Mouse (Mus musculus) neural tube, embryonic 12.5 days (tissue): ENCODE measurements at regions not wholly inside any gene's neighbourhood (a gene's known extent, or its start where the extent isn't known, plus 50 kb on each side); places are given as distances from the start of the nearest gene placed in this dataset.

Source experiments
- ATAC-seq: fragments of 200-750 bp; cut with Nextera tagmentation; 2 replicates; pipeline ENCODE4 v1.8.0; 2017; ENCODE audit warnings: low read depth, mild to moderate bottlenecking, moderate TSS enrichment, moderate library complexity; ENCODE audit not compliant: low FRiP score
- H3K27ac ChIP-seq: fragments of 300-500 bp; sonication (generic); 2 replicates; pipeline ENCODE4 v1.5.1; 2016
- H3K27me3 ChIP-seq: fragments of 300-500 bp; sonication (generic); replicated peaks from 2 replicates; pipeline ENCODE4 v1.6.1; 2016; ENCODE audit warnings: mild to moderate bottlenecking
- H3K36me3 ChIP-seq: fragments of 300-500 bp; sonication (generic); 2 replicates; pipeline ENCODE4 v1.6.1; 2016; ENCODE audit warnings: mild to moderate bottlenecking
- H3K4me1 ChIP-seq: fragments of 300-500 bp; sonication (generic); 2 replicates; pipeline ENCODE4 v1.6.1; 2016
- H3K4me2 ChIP-seq: fragments of 300-500 bp; sonication (generic); replicated peaks from 2 replicates; pipeline ENCODE4 v1.6.1; 2016; ENCODE audit warnings: mild to moderate bottlenecking
- H3K4me3 ChIP-seq: fragments of 300-500 bp; sonication (generic); 2 replicates; pipeline ENCODE4 v1.5.1; 2016
- H3K9ac ChIP-seq: fragments of 300-500 bp; sonication (generic); 2 replicates; pipeline ENCODE4 v1.6.1; 2016; ENCODE audit warnings: mild to moderate bottlenecking
- H3K9me3 ChIP-seq: fragments of 300-500 bp; sonication (generic); 2 replicates; pipeline ENCODE4 v1.6.1; 2016; ENCODE audit warnings: mild to moderate bottlenecking
- whole genome bisulfite sequencing: fragments of 180-500 bp; shearing (Covaris S2); methylation state at CpG from one replicate; pipeline ENCODE4 v1.1.7; 2016; 5-methylcytosine and 5-hydroxymethylcytosine counted together

DNA sequence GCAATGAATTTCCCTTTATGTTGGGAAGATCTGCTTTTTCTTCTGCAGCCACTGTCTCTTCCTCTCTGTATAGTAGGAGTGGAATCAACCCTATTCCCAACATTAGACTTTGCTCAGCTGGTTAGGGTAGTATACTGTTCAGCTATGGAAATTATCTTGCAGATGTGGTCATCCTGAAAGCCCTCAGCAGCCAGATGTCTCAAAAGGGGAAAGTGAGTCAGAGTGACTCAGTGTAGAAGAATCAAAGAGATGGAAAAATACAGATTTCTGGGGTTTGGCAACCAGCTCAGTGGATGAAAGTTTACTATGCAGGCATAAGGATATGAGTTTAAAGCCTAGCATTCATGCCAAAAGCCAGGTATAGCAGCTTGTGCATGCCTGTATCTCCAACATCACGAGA, 300.9 kb upstream of the Nmur2 start:
- no peak for ATAC-seq
- no peaks in the 10 kb centered on the region for H3K27me3 ChIP-seq
- no peak overlapping the region for H3K9ac ChIP-seq
- 80% methylated on average over 1 of the region's 1 CpGs for WGBS
- no peaks in the 10 kb centered on the region for H3K36me3 ChIP-seq
- no peak overlapping the region for H3K4me3 ChIP-seq
- no peak overlapping the region for H3K4me2 ChIP-seq
- H3K9me3 ChIP-seq: no peaks in the 10 kb centered on the region
- H3K27ac ChIP-seq: no peak overlapping the region
- no peaks in the 10 kb centered on the region for H3K4me1 ChIP-seq

- no peak overlapping the region for H3K9ac ChIP-seq
- no peaks in the 10 kb centered on the region for H3K4me1 ChIP-seq
- H3K4me3 ChIP-seq: no peak overlapping the region
- ATAC-seq: no peak
- H3K27ac ChIP-seq: no peak overlapping the region
- H3K27me3 ChIP-seq: no peaks in the 10 kb centered on the region
- no peaks in the 10 kb centered on the region for H3K9me3 ChIP-seq
- no peaks in the 10 kb centered on the region for H3K36me3 ChIP-seq
- 64% methylated on average over 2 of the region's 2 CpGs for whole genome bisulfite sequencing
- H3K4me2 ChIP-seq: no peak overlapping the region
Measured at GRCm38 (mm10) chr11:56341040-56341439, 300.2 kb upstream of the Nmur2 start.

- H3K9me3 ChIP-seq: no peaks in the 10 kb centered on the region
- H3K4me3 ChIP-seq: no peak overlapping the region
- H3K36me3 ChIP-seq: no peaks in the 10 kb centered on the region
- no peaks in the 10 kb centered on the region for H3K27me3 ChIP-seq
- WGBS: 87% methylated on average over 2 of the region's 2 CpGs
- H3K9ac ChIP-seq: no peak overlapping the region
- no peak overlapping the region for H3K27ac ChIP-seq
- no peak for ATAC-seq
- H3K4me1 ChIP-seq: no peaks in the 10 kb centered on the region
- no peak overlapping the region for H3K4me2 ChIP-seq
Measured at GRCm38 (mm10) chr11:56338511-56338910, 297.7 kb upstream of the Nmur2 start.

GRCm38 (mm10) chr11:56335937-56336336, 295.1 kb upstream of the Nmur2 start:
- H3K27me3 ChIP-seq: no peaks in the 10 kb centered on the region
- no peak overlapping the region for H3K4me2 ChIP-seq
- no peaks in the 10 kb centered on the region for H3K9me3 ChIP-seq
- no peaks in the 10 kb centered on the region for H3K36me3 ChIP-seq
- no peak overlapping the region for H3K27ac ChIP-seq
- no peak overlapping the region for H3K4me3 ChIP-seq
- no peak for ATAC-seq
- H3K9ac ChIP-seq: no peak overlapping the region
- H3K4me1 ChIP-seq: no peaks in the 10 kb centered on the region

DNA sequence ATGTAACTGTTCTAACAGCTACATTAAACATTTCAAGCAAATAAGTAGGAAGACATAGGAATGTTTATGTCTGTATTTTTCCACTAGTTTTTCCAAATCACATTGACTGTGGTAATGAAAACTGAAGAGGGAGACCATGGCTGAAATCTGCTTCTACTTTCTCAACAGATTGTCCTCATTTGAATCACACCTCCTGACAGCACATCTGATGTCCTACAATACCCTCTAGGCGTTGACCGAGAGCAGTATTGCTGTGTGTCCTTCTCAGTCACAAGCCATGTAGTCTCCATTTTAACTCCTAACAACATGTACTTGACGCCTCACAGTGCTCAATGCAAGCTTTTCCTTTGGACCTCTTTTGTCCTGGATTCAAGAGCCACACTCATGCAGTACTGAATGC, 279.5 kb upstream of the Nmur2 start:
- Histone ChIP-seq H3K9ac (no peak overlapping the region), H3K4me1 (no peaks in the 10 kb centered on the region), H3K27me3 (no peaks in the 10 kb centered on the region), H3K4me2 (no peak overlapping the region), H3K27ac (no peak overlapping the region), H3K36me3 (no peaks in the 10 kb centered on the region), H3K4me3 (no peak overlapping the region), H3K9me3 (no peaks in the 10 kb centered on the region)
- 91% methylated on average over 3 of the region's 3 CpGs for WGBS
- ATAC-seq: no peak

DNA sequence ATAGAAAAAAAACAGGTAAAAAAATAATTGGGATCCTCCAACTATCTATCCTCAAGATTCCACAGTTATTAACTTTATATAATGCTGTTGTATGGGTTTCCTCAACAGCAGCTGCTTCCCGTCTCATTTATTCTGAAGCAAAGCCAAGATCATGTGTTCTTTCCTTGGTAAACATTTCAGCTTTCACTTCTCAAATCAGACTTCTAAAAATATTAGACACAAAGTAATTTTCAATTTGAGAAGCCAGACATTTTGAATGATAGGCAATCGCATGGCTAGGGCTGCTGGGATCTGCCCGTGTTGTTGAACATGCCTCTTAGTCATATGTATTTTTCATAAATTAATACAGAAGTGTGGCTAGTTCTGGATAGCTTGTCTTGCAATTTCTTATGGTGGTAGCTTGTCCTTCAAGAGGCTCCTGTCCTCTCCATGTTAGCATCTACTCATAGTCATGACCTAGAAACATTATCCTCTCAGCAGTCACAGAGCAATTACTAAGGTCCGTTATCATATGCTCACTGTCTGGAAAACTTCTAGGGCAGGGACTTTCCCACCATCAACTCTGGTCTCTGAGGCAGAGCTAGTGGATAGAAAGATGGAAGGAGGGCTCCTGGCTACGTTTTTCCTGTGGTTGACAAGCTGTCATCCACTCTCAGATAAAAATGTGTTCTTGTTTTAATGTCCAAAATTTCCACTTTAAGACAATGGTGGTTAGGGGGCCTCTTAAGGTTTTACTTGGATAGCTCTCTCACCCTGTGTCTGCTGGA, 274.6 kb upstream of the Nmur2 start:
- no peak overlapping the region for H3K9ac ChIP-seq
- H3K4me1 ChIP-seq: no peaks in the 10 kb centered on the region
- H3K27me3 ChIP-seq: no peaks in the 10 kb centered on the region
- H3K27ac ChIP-seq: no peak overlapping the region
- H3K9me3 ChIP-seq: no peaks in the 10 kb centered on the region
- WGBS: 89% methylated on average over 5 of the region's 5 CpGs
- no peaks in the 10 kb centered on the region for H3K36me3 ChIP-seq
- no peak for ATAC-seq
- H3K4me2 ChIP-seq: no peak overlapping the region
- H3K4me3 ChIP-seq: no peak overlapping the region

- Histone ChIP-seq H3K4me1 (no peaks in the 10 kb centered on the region), H3K4me2 (no peak overlapping the region), H3K4me3 (no peak overlapping the region), H3K27me3 (no peaks in the 10 kb centered on the region), H3K9me3 (no peaks in the 10 kb centered on the region), H3K9ac (no peak overlapping the region), H3K27ac (no peak overlapping the region), H3K36me3 (no peaks in the 10 kb centered on the region)
- no peak for ATAC-seq
- WGBS: 94% methylated on average over 1 of the region's 1 CpGs
Measured at GRCm38 (mm10) chr11:56309549-56309948, 268.7 kb upstream of the Nmur2 start.

DNA sequence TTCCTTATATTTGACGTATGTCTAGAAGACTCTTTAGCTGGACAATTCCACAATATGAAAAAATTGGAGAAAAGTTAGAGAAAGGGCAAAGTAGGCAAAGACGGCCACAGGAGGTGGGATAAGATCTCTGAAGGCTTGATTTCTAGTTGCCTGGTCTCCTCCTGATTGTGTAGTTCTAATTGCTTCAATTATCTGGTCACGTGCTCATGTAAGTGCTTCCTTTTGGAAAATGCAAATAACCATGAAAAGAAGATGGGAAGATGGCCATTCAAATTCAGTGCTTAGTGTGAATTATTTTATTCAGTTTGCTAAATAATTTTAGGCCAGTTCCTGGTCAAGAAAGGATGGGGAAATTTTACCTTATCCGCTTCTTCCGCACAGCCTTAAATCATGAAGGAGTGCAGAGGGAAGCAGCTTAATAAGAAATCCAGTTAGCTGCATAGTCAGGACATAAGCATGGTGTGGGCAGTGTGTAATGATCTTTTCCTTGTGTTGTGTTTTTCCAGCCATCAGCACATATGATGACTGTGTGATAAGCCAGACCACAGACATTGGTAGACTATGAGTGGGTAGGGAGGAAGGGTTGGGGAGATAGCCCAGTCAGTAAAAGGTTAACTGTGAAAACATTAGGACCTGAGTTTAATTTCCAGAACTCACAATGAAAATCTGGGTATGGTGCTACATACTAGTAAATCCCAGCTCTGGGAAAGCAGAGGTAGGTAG, 267.7 kb upstream of the Nmur2 start:
- Histone ChIP-seq H3K4me1 (no peaks in the 10 kb centered on the region), H3K36me3 (no peaks in the 10 kb centered on the region), H3K4me3 (no peak overlapping the region), H3K9ac (no peak overlapping the region), H3K9me3 (no peaks in the 10 kb centered on the region), H3K4me2 (no peak overlapping the region), H3K27me3 (no peaks in the 10 kb centered on the region), H3K27ac (no peak overlapping the region)
- 91% methylated on average over 5 of the region's 5 CpGs for WGBS
- no peak for ATAC-seq

GRCm38 (mm10) chr11:56307051-56307450, 266.2 kb upstream of the Nmur2 start:
- Histone ChIP-seq H3K27me3 (no peaks in the 10 kb centered on the region), H3K27ac (no peak overlapping the region), H3K36me3 (no peaks in the 10 kb centered on the region), H3K9me3 (no peaks in the 10 kb centered on the region), H3K4me3 (no peak overlapping the region), H3K4me1 (no peaks in the 10 kb centered on the region), H3K9ac (no peak overlapping the region), H3K4me2 (no peak overlapping the region)
- ATAC-seq: no peak
- 22% methylated on average over 3 of the region's 3 CpGs for WGBS

DNA sequence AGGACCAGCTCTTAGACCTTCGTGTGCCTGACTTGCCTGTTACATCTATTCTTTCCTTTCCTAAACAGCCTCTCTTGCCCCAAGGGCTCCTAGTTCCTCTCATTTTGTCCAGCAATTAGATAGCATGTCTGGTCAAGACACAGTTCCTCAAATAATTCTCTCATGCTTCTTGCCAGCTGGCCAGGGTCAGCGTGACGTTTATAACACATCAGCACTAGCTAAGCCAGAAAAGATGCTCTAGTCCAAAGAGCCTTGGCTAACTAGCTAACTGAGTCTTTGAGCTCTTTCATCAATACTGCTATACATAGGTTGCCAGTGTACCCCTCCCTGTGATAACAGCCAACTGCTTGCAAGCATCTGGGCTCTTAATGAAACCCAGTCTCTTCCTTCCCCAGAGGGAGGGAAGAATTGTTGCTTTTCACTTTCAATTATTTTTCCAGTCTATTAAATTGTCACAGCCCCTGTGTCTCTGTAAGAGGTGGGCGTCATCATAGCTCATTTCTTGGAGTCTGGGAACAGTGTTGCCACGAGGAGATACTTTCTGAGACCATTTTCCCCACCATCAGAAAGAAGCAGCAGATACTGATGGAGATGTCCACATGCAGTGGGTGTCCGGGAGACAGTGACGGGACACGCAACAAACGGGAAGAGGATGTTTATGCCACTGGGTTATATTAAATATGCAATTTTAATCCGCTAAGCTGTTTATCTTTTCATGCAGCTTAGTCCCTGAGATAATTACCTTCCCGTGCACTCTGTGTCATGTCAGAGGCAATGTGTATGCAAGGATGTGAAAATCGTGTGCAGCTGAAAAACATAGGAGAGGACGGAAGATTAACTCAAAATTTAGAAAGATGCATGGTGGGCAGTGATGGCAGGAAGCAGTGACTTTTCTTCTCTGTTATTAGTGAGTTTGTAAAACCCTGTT, 250.1 kb upstream of the Nmur2 start:
- no peaks in the 10 kb centered on the region for H3K36me3 ChIP-seq
- ATAC-seq: no peak

GRCm38 (mm10) chr11:56285575-56286260, 244.9 kb upstream of the Nmur2 start:
- no peaks in the 10 kb centered on the region for H3K9me3 ChIP-seq
- H3K36me3 ChIP-seq: no peaks in the 10 kb centered on the region
- no peak for ATAC-seq
- H3K9ac ChIP-seq: no peak overlapping the region
- no peak overlapping the region for H3K27ac ChIP-seq
- no peak overlapping the region for H3K4me2 ChIP-seq
- WGBS: 90% methylated on average over 2 of the region's 2 CpGs
- no peak overlapping the region for H3K4me3 ChIP-seq
- no peaks in the 10 kb centered on the region for H3K27me3 ChIP-seq
- no peaks in the 10 kb centered on the region for H3K4me1 ChIP-seq

More for the DNA sequence above, 250.1 kb upstream of the Nmur2 start:
- H3K4me2 ChIP-seq: no peak overlapping the region
- no peaks in the 10 kb centered on the region for H3K9me3 ChIP-seq
- H3K4me1 ChIP-seq: no peaks in the 10 kb centered on the region; the same call in 1 of the 2 replicates
- H3K9ac ChIP-seq: no peak overlapping the region
- H3K27ac ChIP-seq: no peak overlapping the region
- H3K27me3 ChIP-seq: no peaks in the 10 kb centered on the region
- no peak overlapping the region for H3K4me3 ChIP-seq
- 81% methylated on average over 13 of the region's 13 CpGs for WGBS

DNA sequence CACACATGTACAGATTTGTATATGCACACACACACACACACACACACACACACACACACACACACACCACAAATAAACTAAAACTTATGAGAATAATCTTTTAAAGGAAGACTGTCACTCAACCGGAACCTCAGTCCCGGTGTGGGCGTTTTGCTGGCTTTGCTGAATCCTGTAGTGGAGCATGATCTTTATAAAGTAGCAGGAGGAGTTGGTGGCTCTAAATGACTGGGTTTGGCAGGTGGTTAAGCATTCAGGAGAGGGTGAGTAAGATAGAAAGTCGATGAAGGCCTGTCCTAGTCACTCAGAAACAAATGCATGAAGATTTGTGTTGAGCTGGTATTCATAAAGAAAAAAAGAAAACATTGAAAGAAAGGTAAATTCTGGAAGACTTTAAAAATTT, 240.4 kb upstream of the Nmur2 start:
- 83% methylated on average over 4 of the region's 4 CpGs for WGBS
- H3K4me2 ChIP-seq: no peak overlapping the region
- no peak overlapping the region for H3K27ac ChIP-seq
- H3K4me3 ChIP-seq: no peak overlapping the region
- H3K9ac ChIP-seq: no peak overlapping the region
- no peaks in the 10 kb centered on the region for H3K9me3 ChIP-seq
- no peak for ATAC-seq
- no peaks in the 10 kb centered on the region for H3K27me3 ChIP-seq
- no peaks in the 10 kb centered on the region for H3K36me3 ChIP-seq
- no peaks in the 10 kb centered on the region for H3K4me1 ChIP-seq
